Mouse (Mus musculus): Measurements from ENCODE around the gene Smtnl1. TPM values are rescaled to one million over a fixed set of nuclear protein-coding genes. Genes with fewer than 3 reads are reported as not detected.

Smtnl1 gene
- 0.11 and 0.20 TPM in 2 replicates for polyA plus RNA-seq (2014; fragmentation: Nextera tagmentation; extraction: Ambion mirVana)

DNA sequence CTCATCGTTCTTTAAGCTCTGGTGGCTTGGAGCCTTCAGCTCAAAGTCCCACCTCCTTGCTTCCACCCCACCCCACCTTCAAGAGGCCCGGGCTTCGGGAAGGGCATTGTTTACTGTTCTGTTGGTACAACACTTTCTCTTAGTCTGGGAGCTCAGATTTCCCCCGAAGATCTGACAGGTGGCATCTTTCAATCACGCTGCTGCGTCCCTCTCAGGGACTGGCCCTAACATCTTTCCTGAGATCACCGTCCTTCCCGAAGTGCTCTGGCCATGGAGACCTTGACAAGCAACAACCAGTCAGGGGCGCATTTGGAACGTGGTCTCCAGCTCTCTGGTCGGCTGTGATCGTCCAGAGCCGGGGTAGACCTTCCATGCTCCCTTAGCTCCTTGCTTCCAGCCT is at the start of gene Smtnl1:
Gene Smtnl1, minus strand, starts transcription at position 101 of the 400 bp plus-strand sequence.
- Histone ChIP-seq H3K36me3 (replicated peaks; ENCODE audit: control insufficient read depth, insufficient read depth, low read depth, low read length) (no peaks in the 10 kb centered on the region), H3K4me3 (ENCODE audit: low read depth, low read length) (no peak within 1 kb of the TSS), H3K9ac (replicated peaks; ENCODE audit: low read length) (no peak within 1 kb of the TSS), H3K4me2 (ENCODE audit: low read depth, low read length) (no peak within 1 kb of the TSS), H3K27me3 (ENCODE audit: control insufficient read depth, insufficient read depth, low read length) (no peaks in the 10 kb centered on the region), H3K4me1 (ENCODE audit: control insufficient read depth, insufficient read depth, low read length) (no peaks in the 10 kb centered on the region), H3K27ac (replicated peaks; ENCODE audit: low read depth, low read length) (no peak within 1 kb of the TSS), H3K9me3 (replicated peaks; ENCODE audit: control insufficient read depth, low read length) (no peaks in the 10 kb centered on the region)
- no peak for ATAC-seq (replicated peaks; ENCODE audit: insufficient number of reproducible peaks, low FRiP score, low TSS enrichment, low read depth)
- no peak for DNase-seq (ENCODE audit: low spot score)
- WGBS, result 61% methylated on average over 13 of the region's 13 CpGs

DNA sequence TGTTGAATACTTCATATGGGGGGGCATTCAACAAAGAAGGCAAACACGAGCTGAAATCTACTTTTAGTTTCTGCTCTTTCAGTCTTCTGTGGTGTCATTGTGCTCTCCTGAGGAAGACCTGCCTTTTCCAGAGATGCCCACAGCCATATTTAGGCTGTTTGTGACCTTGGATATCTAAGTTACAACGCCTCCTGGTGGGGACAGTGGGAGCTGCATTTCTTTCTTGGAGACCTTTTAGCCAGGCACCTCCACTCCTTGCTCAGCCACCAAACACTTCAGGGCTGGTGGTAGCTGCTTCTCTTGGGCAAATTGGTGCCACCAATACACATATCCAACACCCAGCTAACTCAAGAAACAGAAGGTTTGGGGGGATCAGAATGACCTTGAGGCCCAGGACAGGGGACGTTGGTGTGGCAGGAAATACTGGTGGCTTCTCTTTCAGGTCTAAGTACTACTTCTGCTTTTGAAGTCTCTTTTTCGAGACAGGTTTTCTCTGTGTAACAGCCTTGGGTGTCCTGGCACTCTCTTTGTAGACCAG is 48.2 kb upstream of the Smtnl1 start:
- DNase-seq (ENCODE audit: low spot score) (no peak), ATAC-seq (replicated peaks; ENCODE audit: insufficient number of reproducible peaks, low FRiP score, low TSS enrichment, low read depth) (no peak)
- H3K4me3 ChIP-seq (ENCODE audit: low read depth, low read length), result no peak overlapping the region
- no peak overlapping the region for H3K9ac ChIP-seq (replicated peaks; ENCODE audit: low read length)
- no peak overlapping the region for H3K27ac ChIP-seq (replicated peaks; ENCODE audit: low read depth, low read length)
- peaks cover 73% of the 10 kb centered on the region for H3K27me3 ChIP-seq (ENCODE audit: control insufficient read depth, insufficient read depth, low read length)
- H3K4me2 ChIP-seq (ENCODE audit: low read depth, low read length), result no peak overlapping the region
- H3K36me3 ChIP-seq (replicated peaks; ENCODE audit: control insufficient read depth, insufficient read depth, low read depth, low read length), result no peaks in the 10 kb centered on the region
- no peaks in the 10 kb centered on the region; the same call in 1 of the 2 replicates for H3K9me3 ChIP-seq (replicated peaks; ENCODE audit: control insufficient read depth, low read length)
- H3K4me1 ChIP-seq (ENCODE audit: control insufficient read depth, insufficient read depth, low read length), result peaks cover 7% of the 10 kb centered on the region
- 62% methylated on average over 4 of the region's 4 CpGs for WGBS

DNA sequence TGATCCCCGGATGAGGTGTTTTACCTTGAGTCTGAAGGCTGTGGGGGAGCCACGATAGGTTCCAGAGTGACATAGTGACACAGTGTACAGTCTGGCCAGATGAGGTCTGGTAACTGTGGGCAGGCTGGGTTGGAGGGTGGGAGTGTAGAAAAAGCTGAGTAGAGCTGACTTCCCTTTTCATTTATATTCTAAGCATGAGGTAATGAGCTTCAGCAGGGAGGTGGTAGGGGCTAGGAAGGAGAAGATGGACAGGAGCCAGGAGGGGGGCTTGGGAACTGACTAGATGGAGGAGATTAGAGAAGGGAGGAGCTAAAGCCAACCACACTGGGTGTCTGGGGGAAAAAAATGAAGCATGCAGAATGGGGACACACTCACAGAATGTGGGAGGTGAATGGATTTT is 46.5 kb upstream of the Smtnl1 start:
- no peak overlapping the region for H3K4me2 ChIP-seq (ENCODE audit: low read depth, low read length)
- no peak overlapping the region for H3K27ac ChIP-seq (replicated peaks; ENCODE audit: low read depth, low read length)
- no peak for DNase-seq (ENCODE audit: low spot score)
- no peak for ATAC-seq (replicated peaks; ENCODE audit: insufficient number of reproducible peaks, low FRiP score, low TSS enrichment, low read depth)
- peaks cover 62% of the 10 kb centered on the region for H3K27me3 ChIP-seq (ENCODE audit: control insufficient read depth, insufficient read depth, low read length)
- WGBS, result 73% methylated on average over 2 of the region's 2 CpGs
- H3K9me3 ChIP-seq (replicated peaks; ENCODE audit: control insufficient read depth, low read length), result no peaks in the 10 kb centered on the region; the same call in 1 of the 2 replicates
- no peak overlapping the region for H3K4me3 ChIP-seq (ENCODE audit: low read depth, low read length)
- no peak overlapping the region for H3K9ac ChIP-seq (replicated peaks; ENCODE audit: low read length)
- H3K4me1 ChIP-seq (ENCODE audit: control insufficient read depth, insufficient read depth, low read length), result peaks cover 7% of the 10 kb centered on the region
- H3K36me3 ChIP-seq (replicated peaks; ENCODE audit: control insufficient read depth, insufficient read depth, low read depth, low read length), result no peaks in the 10 kb centered on the region

DNA sequence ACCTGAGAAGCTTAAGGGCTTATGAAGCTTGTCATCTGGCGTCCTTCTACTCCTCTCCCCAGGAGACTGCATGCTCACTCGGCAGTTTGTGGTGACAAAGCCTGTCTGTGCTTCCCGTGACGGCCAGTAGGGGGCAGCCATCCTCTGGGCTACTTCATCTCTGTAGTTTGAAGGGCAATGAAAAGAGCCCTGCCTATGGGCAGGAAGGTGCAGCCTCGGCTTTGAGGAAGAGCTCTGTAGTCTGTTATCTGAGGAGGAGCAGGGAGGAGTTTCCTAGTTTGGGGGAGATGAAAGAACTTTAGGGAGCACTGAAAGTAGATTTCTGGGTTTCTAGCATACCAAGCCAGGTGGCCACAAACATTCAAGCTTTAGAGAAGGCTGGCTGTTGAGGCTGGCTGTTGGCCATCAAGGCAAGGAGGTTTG is 46.1 kb upstream of the Smtnl1 start:
- peaks cover 58% of the 10 kb centered on the region for H3K27me3 ChIP-seq (ENCODE audit: control insufficient read depth, insufficient read depth, low read length)
- 6% methylated on average over 5 of the region's 5 CpGs for WGBS
- H3K4me3 ChIP-seq (ENCODE audit: low read depth, low read length), result no peak overlapping the region
- H3K9ac ChIP-seq (replicated peaks; ENCODE audit: low read length), result no peak overlapping the region
- no peaks in the 10 kb centered on the region for H3K36me3 ChIP-seq (replicated peaks; ENCODE audit: control insufficient read depth, insufficient read depth, low read depth, low read length)
- DNase-seq (ENCODE audit: low spot score), result peak; percentile 76
- no peak overlapping the region for H3K27ac ChIP-seq (replicated peaks; ENCODE audit: low read depth, low read length)
- peaks cover 7% of the 10 kb centered on the region for H3K4me1 ChIP-seq (ENCODE audit: control insufficient read depth, insufficient read depth, low read length)
- no peak for ATAC-seq (replicated peaks; ENCODE audit: insufficient number of reproducible peaks, low FRiP score, low TSS enrichment, low read depth)
- H3K9me3 ChIP-seq (replicated peaks; ENCODE audit: control insufficient read depth, low read length), result no peaks in the 10 kb centered on the region; the same call in 1 of the 2 replicates
- H3K4me2 ChIP-seq (ENCODE audit: low read depth, low read length), result no peak overlapping the region

GRCm38 (mm10) chr2:84865616-84866571 is 43.4 kb upstream of the Smtnl1 start:
- DNase-seq (ENCODE audit: low spot score) (peak; percentile 69), ATAC-seq (replicated peaks; ENCODE audit: insufficient number of reproducible peaks, low FRiP score, low TSS enrichment, low read depth) (peak; percentile 66)
- H3K36me3 ChIP-seq (replicated peaks; ENCODE audit: control insufficient read depth, insufficient read depth, low read depth, low read length), result peaks cover 2% of the 10 kb centered on the region; the same call in 1 of the 2 replicates
- no peaks in the 10 kb centered on the region; the same call in 1 of the 2 replicates for H3K9me3 ChIP-seq (replicated peaks; ENCODE audit: control insufficient read depth, low read length)
- H3K4me3 ChIP-seq (ENCODE audit: low read depth, low read length), result peak overlapping the region; percentile 26
- peaks cover 4% of the 10 kb centered on the region for H3K4me1 ChIP-seq (ENCODE audit: control insufficient read depth, insufficient read depth, low read length)
- peaks cover 33% of the 10 kb centered on the region for H3K27me3 ChIP-seq (ENCODE audit: control insufficient read depth, insufficient read depth, low read length)
- no peak overlapping the region for H3K27ac ChIP-seq (replicated peaks; ENCODE audit: low read depth, low read length)
- peak overlapping the region; percentile 53 for H3K4me2 ChIP-seq (ENCODE audit: low read depth, low read length)
- under 1% methylated on average over 47 of the region's 47 CpGs for WGBS
- H3K9ac ChIP-seq (replicated peaks; ENCODE audit: low read length), result peak overlapping the region; percentile 51

GRCm38 (mm10) chr2:84862231-84862630 is 39.8 kb upstream of the Smtnl1 start:
- no peak overlapping the region for H3K4me2 ChIP-seq (ENCODE audit: low read depth, low read length)
- H3K9me3 ChIP-seq (replicated peaks; ENCODE audit: control insufficient read depth, low read length), result no peaks in the 10 kb centered on the region
- no peak overlapping the region for H3K27ac ChIP-seq (replicated peaks; ENCODE audit: low read depth, low read length)
- peaks cover 14% of the 10 kb centered on the region for H3K27me3 ChIP-seq (ENCODE audit: control insufficient read depth, insufficient read depth, low read length)
- no peak overlapping the region for H3K4me3 ChIP-seq (ENCODE audit: low read depth, low read length)
- H3K4me1 ChIP-seq (ENCODE audit: control insufficient read depth, insufficient read depth, low read length), result peaks cover 4% of the 10 kb centered on the region
- no peak for DNase-seq (ENCODE audit: low spot score)
- H3K36me3 ChIP-seq (replicated peaks; ENCODE audit: control insufficient read depth, insufficient read depth, low read depth, low read length), result peaks cover 4% of the 10 kb centered on the region; the same call in 1 of the 2 replicates
- 77% methylated on average over 3 of the region's 3 CpGs for whole genome bisulfite sequencing
- H3K9ac ChIP-seq (replicated peaks; ENCODE audit: low read length), result no peak overlapping the region
- ATAC-seq (replicated peaks; ENCODE audit: insufficient number of reproducible peaks, low FRiP score, low TSS enrichment, low read depth), result no peak

DNA sequence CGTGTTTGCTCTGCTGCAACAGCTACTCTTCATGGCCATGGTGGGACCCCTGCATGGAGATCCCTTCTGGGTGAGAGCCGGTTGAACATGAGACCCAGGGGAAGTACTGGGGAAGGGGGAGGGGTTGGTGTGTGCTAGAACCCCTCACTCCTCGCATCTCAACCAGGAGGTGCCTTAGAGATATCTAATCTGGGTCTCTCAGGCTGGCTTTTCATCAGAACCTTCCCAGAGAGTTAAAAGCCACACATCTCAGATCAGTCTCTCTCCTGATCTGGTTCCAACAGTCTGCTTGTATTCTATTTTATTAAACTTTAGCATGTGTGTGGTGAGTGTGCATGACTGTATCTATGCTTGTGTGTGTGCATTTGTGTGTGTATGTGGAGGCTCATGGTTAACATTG is 39.0 kb upstream of the Smtnl1 start:
- whole genome bisulfite sequencing, result 78% methylated on average over 3 of the region's 3 CpGs
- Histone ChIP-seq H3K9me3 (replicated peaks; ENCODE audit: control insufficient read depth, low read length) (no peaks in the 10 kb centered on the region), H3K27ac (replicated peaks; ENCODE audit: low read depth, low read length) (no peak overlapping the region), H3K4me3 (ENCODE audit: low read depth, low read length) (no peak overlapping the region), H3K27me3 (ENCODE audit: control insufficient read depth, insufficient read depth, low read length) (peaks cover 6% of the 10 kb centered on the region), H3K9ac (replicated peaks; ENCODE audit: low read length) (no peak overlapping the region), H3K4me1 (ENCODE audit: control insufficient read depth, insufficient read depth, low read length) (peaks cover 3% of the 10 kb centered on the region), H3K4me2 (ENCODE audit: low read depth, low read length) (no peak overlapping the region), H3K36me3 (replicated peaks; ENCODE audit: control insufficient read depth, insufficient read depth, low read depth, low read length) (peaks cover 4% of the 10 kb centered on the region; the same call in 1 of the 2 replicates)
- ATAC-seq (replicated peaks; ENCODE audit: insufficient number of reproducible peaks, low FRiP score, low TSS enrichment, low read depth) (no peak), DNase-seq (ENCODE audit: low spot score) (no peak)

All from embryonic facial prominence, embryonic 11.5 days (tissue).